Mouse (Mus musculus) forebrain, embryonic 11.5 days (tissue): ENCODE results near the gene Fam208a. TPM values are rescaled to one million over a fixed set of nuclear protein-coding genes. Genes with fewer than 3 reads are reported as not detected.
A peak's percentile ranks its signal among the peaks of the same experiment; 100 is the strongest.

ENCODE experiments used
- ATAC-seq: fragments of 200-750 bp; cut with Nextera tagmentation; replicated peaks from 2 replicates; pipeline ENCODE4 v1.8.0; 2017; ENCODE audit warnings: moderate TSS enrichment; ENCODE audit not compliant: low FRiP score
- DNase-seq: peaks from one replicate; pipeline ENCODE4 v3.0.0-alpha.2; 2017; ENCODE audit warnings: low spot score
- H3K27ac ChIP-seq: fragments of 300-500 bp; sonication (generic); 2 replicates; pipeline ENCODE4 v1.5.1; 2014; ENCODE audit warnings: low read depth, low read length
- H3K27me3 ChIP-seq: fragments of 300-500 bp; sonication (generic); 2 replicates; pipeline ENCODE4 v1.6.1; 2014; ENCODE audit warnings: mild to moderate bottlenecking, low read length, mixed read lengths; ENCODE audit not compliant: control insufficient read depth, insufficient read depth
- H3K36me3 ChIP-seq: fragments of 300-500 bp; sonication (generic); 2 replicates; pipeline ENCODE4 v1.6.1; 2014; ENCODE audit warnings: mild to moderate bottlenecking, low read length, moderate library complexity, mixed read lengths; ENCODE audit not compliant: control insufficient read depth, insufficient read depth
- H3K4me1 ChIP-seq: fragments of 300-500 bp; sonication (generic); replicated peaks from 2 replicates; pipeline ENCODE4 v1.6.1; 2014; ENCODE audit warnings: low read length, mixed read lengths; ENCODE audit not compliant: control insufficient read depth, insufficient read depth
- H3K4me2 ChIP-seq: fragments of 300-500 bp; sonication (generic); 2 replicates; pipeline ENCODE4 v1.6.1; 2014; ENCODE audit warnings: low read depth, mild to moderate bottlenecking, low read length, moderate library complexity, mixed read lengths; ENCODE audit not compliant: severe bottlenecking
- H3K4me3 ChIP-seq: fragments of 300-500 bp; sonication (generic); 2 replicates; pipeline ENCODE4 v1.5.1; 2014; ENCODE audit warnings: low read depth, low read length
- H3K9ac ChIP-seq: fragments of 300-500 bp; sonication (generic); 2 replicates; pipeline ENCODE4 v1.6.1; 2014; ENCODE audit warnings: low read length
- H3K9me3 ChIP-seq: fragments of 300-500 bp; sonication (generic); 2 replicates; pipeline ENCODE4 v1.6.1; 2016; ENCODE audit warnings: low read length, mixed read lengths; ENCODE audit not compliant: control insufficient read depth
- WGBS: fragments of 180-500 bp; shearing (Covaris S2); extraction: QIAGEN DNeasy Blood & Tissue Kit; methylation state at CpG from one replicate; pipeline ENCODE4 v1.1.7; 2014; 5-methylcytosine and 5-hydroxymethylcytosine counted together
- microRNA-seq: library from miRNA; unstranded; fragments of <30 nt; microRNA quantifications from one replicate; pipeline ENCODE4, GENCODE M21; 2016; ENCODE audit not compliant: insufficient number of aligned reads
- polyA plus RNA-seq: library from polyadenylated mRNA; unstranded; fragments of >200 nt; fragmentation: Nextera tagmentation; extraction: Ambion mirVana; gene quantifications from 2 replicates; pipeline ENCODE4 v1.2.1, GENCODE M21; 2014

Fam208a gene
- polyA plus RNA-seq, 1 experiment from 2014 or later, result 17.4 TPM

- H3K27me3 ChIP-seq, result no peaks in the 10 kb centered on the region
- H3K4me3 ChIP-seq, result peak within 1 kb of the TSS; percentile 78
- ATAC-seq (peak; percentile 97), DNase-seq (peak; percentile 99)
- H3K4me2 ChIP-seq, result peak within 1 kb of the TSS; percentile 76
- no peaks in the 10 kb centered on the region; the same call in 1 of the 2 replicates for H3K4me1 ChIP-seq
- peak within 1 kb of the TSS; percentile 86 for H3K9ac ChIP-seq
- H3K36me3 ChIP-seq, result no peaks in the 10 kb centered on the region
- H3K9me3 ChIP-seq, result no peaks in the 10 kb centered on the region
- peak within 1 kb of the TSS; percentile 66 for H3K27ac ChIP-seq
- under 1% methylated on average over 51 of the region's 51 CpGs for WGBS
Measured at GRCm38 (mm10) chr14:27507894-27508643, 79.4 kb downstream of the Fam208a start, which contains the start of gene Ccdc66. Gene Ccdc66 (minus strand): TSS chr14:27508460.

- Histone ChIP-seq H3K9me3 (no peaks in the 10 kb centered on the region), H3K27me3 (no peaks in the 10 kb centered on the region), H3K36me3 (no peaks in the 10 kb centered on the region), H3K4me1 (no peaks in the 10 kb centered on the region; the same call in 1 of the 2 replicates), H3K4me3 (peak overlapping the region; percentile 78), H3K9ac (peak overlapping the region; percentile 86), H3K4me2 (peak overlapping the region; percentile 76), H3K27ac (0 out of 2 replicates have a peak overlapping the region, but pooled peaks have one; percentile 31)
- WGBS, result 36% methylated on average over 15 of the region's 15 CpGs
- ATAC-seq (peak; percentile 78), DNase-seq (no peak)
Measured at GRCm38 (mm10) chr14:27508644-27509301, 80.1 kb downstream of the Fam208a start.

GRCm38 (mm10) chr14:27524541-27524940 is 95.9 kb downstream of the Fam208a start:
- no peak overlapping the region for H3K9ac ChIP-seq
- no peak overlapping the region for H3K4me3 ChIP-seq
- no peaks in the 10 kb centered on the region for H3K9me3 ChIP-seq
- DNase-seq, result no peak
- no peaks in the 10 kb centered on the region for H3K36me3 ChIP-seq
- no peaks in the 10 kb centered on the region for H3K4me1 ChIP-seq
- H3K27me3 ChIP-seq, result no peaks in the 10 kb centered on the region
- ATAC-seq, result no peak
- no peak overlapping the region for H3K27ac ChIP-seq
- no peak overlapping the region for H3K4me2 ChIP-seq

Small RNA genes within 50 kb of the gene (microRNA-seq; reads per million reads assigned to microRNA genes)
- not detected for gene Gm23633

Other genes starting within 250 kb of the Fam208a start
- gene Ccdc66, start 79.6 kb downstream of the Fam208a start, polyA plus RNA-seq, result 18.5 and 19.2 TPM in 2 replicates
- gene Erc2, start 193.6 kb downstream of the Fam208a start, polyA plus RNA-seq, result 12.4 and 12.7 TPM in 2 replicates